Mouse (Mus musculus): ENCODE data around the gene Pla2g2d.
"Not testable (repeated sequence)": the region's sequence is repeated elsewhere in the genome, so short reads cannot be mapped to it uniquely, and the experiment has no call there.

The Pla2g2d gene

GRCm38 (mm10) chr4:138782098-138782497, 6.6 kb downstream of the Pla2g2d start:
- no peak for DNase-seq

- DNase-seq: no peak
Observed at GRCm38 (mm10) chr4:138785721-138786120, 10.2 kb downstream of the Pla2g2d start.

DNA sequence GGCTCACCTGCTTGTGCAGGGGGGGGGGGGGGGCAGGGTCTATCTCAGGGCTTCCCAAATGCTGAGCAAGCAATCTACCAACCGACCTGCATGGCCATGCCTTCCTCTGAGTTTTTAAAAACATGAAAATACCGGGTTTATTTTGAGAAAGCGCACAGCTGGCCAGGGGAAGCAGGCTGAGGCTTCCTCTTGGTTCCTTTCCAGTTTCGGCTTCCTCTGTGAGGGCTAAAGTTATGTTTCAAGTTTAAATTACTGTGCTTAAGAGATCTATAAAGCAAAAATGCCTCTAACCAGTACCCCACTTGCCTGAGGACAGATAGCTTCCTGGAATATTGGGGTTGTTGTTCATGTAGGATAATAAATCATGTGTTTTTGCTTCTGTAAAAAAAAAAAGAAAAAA, 10.6 kb downstream of the Pla2g2d start:
- DNase-seq: no peak

DNA sequence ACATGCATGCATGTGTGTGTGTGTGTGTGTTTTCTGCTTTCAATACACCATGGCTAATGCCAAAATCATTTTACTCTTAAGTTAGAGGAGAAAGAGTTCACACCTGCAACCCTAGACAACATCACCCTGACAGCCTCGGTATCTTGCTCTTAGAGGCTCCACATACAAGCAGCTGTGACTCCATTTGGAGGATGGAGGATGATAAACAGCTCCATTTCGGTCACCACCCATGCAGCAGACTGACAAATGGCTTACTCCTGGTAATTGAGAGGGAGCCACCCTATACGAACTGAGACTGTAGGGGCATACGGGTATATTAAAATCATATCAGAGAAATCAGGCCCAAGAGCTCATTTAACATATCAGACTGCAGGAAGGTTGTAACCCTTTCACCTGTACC, 12.8 kb downstream of the Pla2g2d start:
- DNase-seq: no peak

DNA sequence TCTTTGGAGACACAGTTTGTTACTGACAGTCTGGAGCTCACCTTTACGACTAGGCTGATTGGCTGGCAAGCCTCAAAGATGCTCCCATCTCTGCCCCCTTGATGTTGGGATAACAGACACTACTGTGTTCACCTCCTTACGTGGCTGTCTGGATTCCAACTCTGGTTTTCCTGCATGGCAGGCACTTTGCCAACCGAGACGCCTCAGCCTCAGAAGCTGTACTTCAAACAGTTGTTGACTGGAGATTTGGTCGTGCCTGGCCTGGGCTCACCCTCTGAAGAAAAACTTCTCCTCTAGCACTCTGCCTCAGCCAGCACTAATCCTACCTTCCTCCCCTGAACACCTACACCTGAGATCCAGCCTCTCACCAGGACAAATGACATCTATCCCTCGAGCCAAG, 15.9 kb downstream of the Pla2g2d start:
- no peak for DNase-seq

GRCm38 (mm10) chr4:138792599-138792998, 17.1 kb downstream of the Pla2g2d start:
- no peak for DNase-seq

GRCm38 (mm10) chr4:138793276-138793675, 17.7 kb downstream of the Pla2g2d start:
- peak; percentile 17 to 30 for DNase-seq

DNA sequence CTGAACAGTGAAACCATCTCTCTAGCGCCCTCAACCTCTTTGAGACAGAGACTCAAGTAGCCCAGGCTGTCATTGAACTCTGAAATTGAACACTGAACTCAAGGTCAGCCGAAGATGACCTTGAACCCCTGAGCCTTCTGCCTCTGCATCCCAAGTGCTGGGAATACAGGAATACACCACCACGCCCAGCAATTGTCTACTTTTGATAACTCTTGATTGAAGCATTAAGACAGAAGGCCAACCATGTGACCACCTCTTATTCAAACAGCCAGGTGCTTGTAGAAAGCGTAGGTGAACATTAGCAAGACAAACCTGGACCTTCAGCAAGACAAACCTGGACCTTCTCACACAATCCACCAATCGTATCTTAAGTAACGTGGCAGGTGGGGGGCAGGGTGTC, 18.8 kb downstream of the Pla2g2d start:
- DNase-seq: no peak

DNA sequence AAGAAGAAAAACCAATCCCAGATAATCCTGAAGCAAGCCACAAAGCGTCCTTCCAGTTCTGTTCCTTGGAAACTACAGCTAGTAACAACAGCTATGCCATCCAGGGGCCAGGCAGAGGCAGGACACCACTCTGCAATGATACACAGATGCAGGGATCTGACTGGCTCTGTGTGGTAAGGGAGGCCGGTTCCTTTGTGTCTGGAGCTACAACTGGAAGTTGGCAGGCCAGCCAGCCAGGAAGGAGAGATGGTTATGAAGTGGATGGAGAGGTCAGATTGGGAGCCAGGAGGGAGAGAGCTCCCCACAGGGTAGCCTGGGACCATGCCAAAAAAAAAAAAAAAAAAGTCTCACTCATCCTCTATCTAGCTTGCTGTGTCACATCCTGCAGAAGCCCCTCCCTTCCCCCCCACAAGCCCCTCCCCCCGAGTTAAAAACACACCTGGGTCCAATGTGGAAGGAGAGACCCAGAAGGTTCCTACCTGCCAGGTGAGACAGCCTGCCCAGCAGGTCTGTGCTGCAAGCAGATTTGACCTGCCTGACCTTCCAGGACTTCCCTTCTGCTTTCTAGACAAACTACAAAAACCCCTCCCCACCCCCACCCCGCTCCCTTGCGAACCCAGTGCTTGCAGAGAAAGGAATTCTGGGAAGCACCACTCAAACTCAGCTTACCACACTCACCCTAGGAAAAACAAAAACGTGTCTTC, 21.1 kb downstream of the Pla2g2d start:
- DNase-seq: no peak

GRCm38 (mm10) chr4:138797217-138797570, 21.7 kb downstream of the Pla2g2d start:
- DNase-seq: no peak

GRCm38 (mm10) chr4:138800134-138800744, 24.7 kb downstream of the Pla2g2d start:
- no peak for DNase-seq

- DNase-seq: no peak
Observed at GRCm38 (mm10) chr4:138801631-138802030, 26.1 kb downstream of the Pla2g2d start.

DNA sequence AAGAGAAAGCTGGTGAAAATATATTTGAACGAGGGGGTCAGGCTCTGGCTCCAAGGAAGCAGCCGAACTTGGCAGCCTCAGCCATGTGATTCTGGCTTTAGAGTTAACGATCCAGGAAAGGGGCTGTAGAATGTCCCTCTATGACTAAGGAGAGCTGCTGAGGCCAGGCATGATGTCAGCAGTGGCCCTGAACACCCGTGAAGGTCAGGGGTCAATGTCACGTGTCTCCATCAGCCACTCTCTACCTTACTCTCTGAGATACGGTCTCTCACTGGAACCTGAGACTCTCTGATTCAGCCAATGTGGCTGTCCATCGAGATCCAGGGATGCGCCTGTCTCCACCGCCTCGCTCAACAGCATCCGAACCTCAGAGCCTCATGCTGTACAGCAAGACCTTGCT, 27.4 kb downstream of the Pla2g2d start:
- DNase-seq: no peak

GRCm38 (mm10) chr4:138805248-138805647, 29.7 kb downstream of the Pla2g2d start:
- DNase-seq: no peak

- no peak for DNase-seq
Observed at GRCm38 (mm10) chr4:138806160-138806559, 30.6 kb downstream of the Pla2g2d start.

DNA sequence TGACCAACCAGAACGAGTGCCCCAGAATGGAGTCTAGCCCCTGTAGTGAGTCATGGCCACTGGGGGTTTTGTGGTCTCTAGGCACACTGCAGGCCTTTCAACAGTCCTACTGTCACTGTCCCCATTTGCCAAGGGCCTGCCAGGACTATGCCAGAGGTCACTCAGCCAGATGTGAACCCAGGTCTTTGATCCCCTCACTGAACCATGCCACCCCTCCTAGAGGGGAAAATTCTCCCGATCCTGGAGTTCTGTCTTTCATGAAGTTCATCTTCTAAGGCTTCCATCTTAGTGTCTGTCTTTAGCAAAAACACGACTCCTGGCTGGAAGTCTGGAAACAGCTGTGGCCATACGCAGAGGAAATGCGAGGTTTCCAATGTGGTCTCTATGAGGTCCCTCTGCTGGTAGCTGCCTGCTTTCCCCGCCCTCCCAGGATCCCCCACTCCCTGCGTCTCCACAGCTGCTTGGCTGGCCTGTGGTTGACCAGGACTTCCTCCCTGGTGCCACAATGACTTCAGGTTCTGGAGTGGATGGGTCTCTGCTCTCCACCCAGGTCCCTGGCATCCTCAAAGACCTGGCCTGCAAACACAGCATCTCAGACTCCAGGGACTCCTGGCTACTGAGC, 31.5 kb downstream of the Pla2g2d start:
- no peak for DNase-seq

GRCm38 (mm10) chr4:138816166-138816565, 40.6 kb downstream of the Pla2g2d start:
- no peak for DNase-seq

DNA sequence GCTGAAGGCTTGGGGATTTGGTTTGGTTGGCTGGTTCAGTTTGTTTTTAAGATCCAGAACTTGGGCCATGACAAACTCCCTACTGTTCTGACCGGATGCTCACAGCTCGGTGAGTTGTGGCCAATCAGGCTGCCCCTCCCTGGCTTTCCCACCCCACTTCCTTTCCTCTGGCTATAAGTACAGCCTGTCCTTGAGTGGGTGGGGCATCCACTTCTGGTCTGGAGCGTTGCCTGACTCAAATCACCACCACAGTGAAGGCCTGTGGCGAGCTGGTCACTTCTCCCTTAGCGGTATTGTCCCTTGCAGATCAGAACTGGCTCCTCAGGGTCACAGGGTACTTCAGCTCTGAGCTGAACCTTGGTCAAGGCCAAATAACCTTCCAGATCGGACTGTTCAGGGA, 42.2 kb downstream of the Pla2g2d start:
- DNase-seq: no peak

GRCm38 (mm10) chr4:138819101-138819500, 43.6 kb downstream of the Pla2g2d start:
- DNase-seq: peak in 1 of 2 experiments; percentile 10

- DNase-seq: no peak
Observed at GRCm38 (mm10) chr4:138821036-138821435, 45.5 kb downstream of the Pla2g2d start.

GRCm38 (mm10) chr4:138824161-138824560, 48.6 kb downstream of the Pla2g2d start:
- not testable (repeated sequence) for DNase-seq

DNA sequence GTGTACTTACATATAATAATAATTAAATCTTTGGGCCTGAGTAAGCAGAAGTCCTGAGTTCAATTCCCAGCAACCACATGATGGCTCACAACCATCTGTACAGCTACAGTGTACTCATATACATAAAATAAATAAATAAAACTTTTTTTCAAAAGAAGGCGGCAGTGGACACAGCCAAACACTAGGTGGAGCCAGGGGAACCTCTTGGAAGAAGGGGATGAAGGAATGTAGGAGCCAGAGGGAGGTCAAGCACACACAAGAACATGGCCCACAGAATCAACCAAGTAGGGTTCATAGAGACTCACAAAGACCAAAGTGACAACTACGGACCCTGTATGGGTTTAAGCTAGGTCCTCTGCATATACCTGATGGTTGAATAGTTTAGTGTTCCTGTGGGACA, 49.1 kb downstream of the Pla2g2d start:
- peak in 1 of 2 experiments; percentile 7 for DNase-seq

DNA sequence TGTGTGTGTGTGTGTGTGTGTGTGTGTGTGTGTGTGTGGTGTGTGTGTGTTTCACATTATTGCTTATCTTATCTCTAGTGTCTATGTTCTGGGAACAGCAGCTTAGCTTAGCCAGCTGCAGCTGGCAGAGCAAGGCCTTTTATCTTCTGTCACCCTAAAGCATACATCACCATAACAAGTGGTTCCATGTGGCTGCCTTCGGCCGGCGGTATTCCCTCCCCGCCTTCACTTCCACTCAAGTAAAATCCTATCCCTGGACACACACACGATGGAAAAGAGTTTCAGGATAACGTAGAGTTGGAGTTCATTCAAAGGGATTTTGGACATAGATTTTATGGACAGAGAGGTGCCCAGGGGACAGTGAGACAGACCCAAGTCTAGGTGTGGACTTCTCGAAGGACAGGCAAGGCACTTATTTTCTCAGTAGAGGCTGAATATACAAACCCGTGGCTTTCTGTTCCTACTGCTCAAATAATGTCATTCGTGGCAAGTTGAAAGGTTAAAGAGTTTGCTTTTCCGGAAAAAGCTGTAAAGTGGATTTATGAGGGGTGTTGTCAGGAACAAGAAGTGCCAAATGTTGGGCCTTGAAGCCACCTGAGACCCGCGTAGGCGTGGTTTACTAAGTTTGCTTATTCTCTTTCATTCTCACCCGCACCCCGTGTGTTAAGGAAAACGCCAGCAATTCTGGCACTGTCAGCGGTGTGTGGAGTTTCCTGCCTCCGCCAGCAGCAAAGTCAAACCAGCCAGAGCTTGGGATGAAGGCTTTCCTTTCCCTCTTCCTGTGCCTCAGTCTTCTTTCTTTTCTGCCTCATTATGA, 50.4 kb downstream of the Pla2g2d start:
- DNase-seq: no peak

DNA sequence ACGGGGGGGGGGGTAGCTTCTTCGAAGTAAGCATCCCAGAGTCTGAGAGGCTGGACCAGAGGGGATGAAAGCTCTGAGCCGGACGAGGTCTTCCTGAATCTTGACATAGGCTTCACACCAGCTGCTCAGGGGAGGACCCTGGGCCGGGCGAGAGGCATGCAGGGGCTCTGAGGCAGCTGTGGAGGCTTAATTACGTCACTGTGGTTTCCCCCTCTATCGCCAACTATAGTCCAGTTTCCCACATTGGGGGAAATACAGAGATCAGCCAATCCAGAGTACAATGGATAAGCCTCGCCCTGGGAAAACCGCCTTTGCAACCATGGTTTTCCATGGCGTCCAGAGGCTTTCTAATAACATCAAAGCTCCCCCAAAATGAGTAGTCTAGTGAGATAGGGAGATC, 51.6 kb downstream of the Pla2g2d start:
- DNase-seq: no peak

All from cerebellum, adult 18-20 months (tissue).